Mouse (Mus musculus) forebrain, embryonic 16.5 days (tissue): ENCODE measurements around the gene Ttbk2. TPM values are rescaled to one million over a fixed set of nuclear protein-coding genes. Genes with fewer than 3 reads are reported as not detected.

Experiments
- ATAC-seq: fragments of 200-750 bp; cut with Nextera tagmentation; 2 replicates; pipeline ENCODE4 v1.8.0; 2017; ENCODE audit warnings: mild to moderate bottlenecking, moderate library complexity
- H3K27ac ChIP-seq: fragments of 300-500 bp; sonication (generic); 2 replicates; pipeline ENCODE4 v1.5.1; 2014; ENCODE audit warnings: low read length, control low read depth
- H3K27me3 ChIP-seq: fragments of 300-500 bp; sonication (generic); replicated peaks from 2 replicates; pipeline ENCODE4 v1.6.1; 2014; ENCODE audit warnings: low read length; ENCODE audit not compliant: control insufficient read depth, insufficient read depth
- H3K36me3 ChIP-seq: fragments of 300-500 bp; sonication (generic); 2 replicates; pipeline ENCODE4 v1.6.1; 2014; ENCODE audit not compliant: control insufficient read depth, insufficient read depth
- H3K4me1 ChIP-seq: fragments of 300-500 bp; sonication (generic); replicated peaks from 2 replicates; pipeline ENCODE4 v1.6.1; 2014; ENCODE audit warnings: low read length; ENCODE audit not compliant: control insufficient read depth, insufficient read depth
- H3K4me2 ChIP-seq: fragments of 300-500 bp; sonication (generic); 2 replicates; pipeline ENCODE4 v1.6.1; 2014; ENCODE audit warnings: mild to moderate bottlenecking, low read length, control low read depth
- H3K4me3 ChIP-seq: fragments of 300-500 bp; sonication (generic); replicated peaks from 2 replicates; pipeline ENCODE4 v1.5.1; 2014; ENCODE audit warnings: mild to moderate bottlenecking, low read length, control low read depth
- H3K9ac ChIP-seq: fragments of 300-500 bp; sonication (generic); replicated peaks from 2 replicates; pipeline ENCODE4 v1.6.1; 2014; ENCODE audit warnings: low read depth, low read length, control low read depth
- H3K9me3 ChIP-seq: fragments of 300-500 bp; sonication (generic); 2 replicates; pipeline ENCODE4 v1.6.1; 2016; ENCODE audit warnings: low read length; ENCODE audit not compliant: control insufficient read depth
- WGBS: fragments of 180-500 bp; shearing (Covaris S2); extraction: QIAGEN DNeasy Blood & Tissue Kit; methylation state at CpG from one replicate; pipeline ENCODE4 v1.1.7; 2014; 5-methylcytosine and 5-hydroxymethylcytosine counted together
- polyA plus RNA-seq: library from polyadenylated mRNA; unstranded; fragments of >200 nt; fragmentation: Nextera tagmentation; extraction: Ambion mirVana; gene quantifications from 2 replicates; pipeline ENCODE4 v1.2.1, GENCODE M21; 2015

Ttbk2 gene
- polyA plus RNA-seq, 1 experiment from 2014 or later: 12.5 TPM

DNA sequence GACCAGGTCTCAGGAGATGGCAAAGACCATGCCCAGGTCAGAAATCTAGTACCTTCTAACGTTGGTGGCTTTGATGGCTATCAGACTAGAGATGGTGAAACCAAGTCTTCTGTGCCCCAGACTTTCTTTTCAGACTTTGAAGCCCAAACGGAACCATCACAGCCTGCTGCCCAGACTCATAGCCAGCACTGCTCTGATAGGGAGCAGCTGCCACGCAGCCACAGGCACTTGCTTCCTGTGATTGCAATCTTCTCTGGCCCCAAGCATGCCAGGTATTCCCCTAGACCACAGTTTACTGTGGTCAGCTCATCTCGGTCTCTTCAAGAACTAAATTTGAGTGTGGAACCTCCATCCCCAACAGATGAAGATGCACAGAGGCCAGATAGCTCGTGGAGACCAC is 147.7 kb downstream of the Ttbk2 start:
- H3K4me1 ChIP-seq: no peaks in the 10 kb centered on the region
- no peaks in the 10 kb centered on the region for H3K36me3 ChIP-seq
- H3K9ac ChIP-seq: no peak overlapping the region
- no peak overlapping the region for H3K4me2 ChIP-seq
- no peaks in the 10 kb centered on the region for H3K27me3 ChIP-seq
- H3K9me3 ChIP-seq: no peaks in the 10 kb centered on the region
- 73% methylated on average over 5 of the region's 5 CpGs for WGBS
- no peak overlapping the region for H3K4me3 ChIP-seq
- ATAC-seq: no peak
- H3K27ac ChIP-seq: no peak overlapping the region

DNA sequence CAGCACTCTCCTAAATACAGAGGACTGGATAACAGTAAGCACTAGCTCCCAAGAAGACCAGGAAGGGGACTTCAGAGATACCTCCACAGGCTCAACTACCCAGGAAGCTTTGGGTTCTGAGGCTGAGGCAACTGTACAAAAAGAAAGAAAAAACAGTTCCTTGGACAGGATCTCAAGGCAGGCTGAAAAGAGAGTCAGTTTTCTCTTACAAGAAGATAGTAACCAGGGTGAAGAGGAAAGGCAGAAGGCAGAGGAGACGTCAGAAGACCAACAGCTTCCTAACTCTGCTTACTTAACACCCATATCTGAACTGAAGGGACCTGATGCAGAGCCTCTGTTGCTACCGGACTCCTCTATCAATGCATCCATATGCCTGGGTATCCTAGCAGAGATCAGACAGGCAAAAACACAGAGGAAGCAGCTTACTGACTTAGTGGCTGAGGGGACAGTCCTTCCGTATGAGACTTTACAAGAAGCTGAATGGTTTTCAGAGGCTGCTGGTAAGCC is 150.0 kb downstream of the Ttbk2 start:
- Histone ChIP-seq H3K9ac (no peak overlapping the region), H3K27ac (no peak overlapping the region), H3K4me2 (no peak overlapping the region), H3K4me3 (no peak overlapping the region), H3K9me3 (no peaks in the 10 kb centered on the region), H3K36me3 (no peaks in the 10 kb centered on the region), H3K4me1 (no peaks in the 10 kb centered on the region), H3K27me3 (no peaks in the 10 kb centered on the region)
- ATAC-seq: no peak
- WGBS: 89% methylated on average over 3 of the region's 3 CpGs

DNA sequence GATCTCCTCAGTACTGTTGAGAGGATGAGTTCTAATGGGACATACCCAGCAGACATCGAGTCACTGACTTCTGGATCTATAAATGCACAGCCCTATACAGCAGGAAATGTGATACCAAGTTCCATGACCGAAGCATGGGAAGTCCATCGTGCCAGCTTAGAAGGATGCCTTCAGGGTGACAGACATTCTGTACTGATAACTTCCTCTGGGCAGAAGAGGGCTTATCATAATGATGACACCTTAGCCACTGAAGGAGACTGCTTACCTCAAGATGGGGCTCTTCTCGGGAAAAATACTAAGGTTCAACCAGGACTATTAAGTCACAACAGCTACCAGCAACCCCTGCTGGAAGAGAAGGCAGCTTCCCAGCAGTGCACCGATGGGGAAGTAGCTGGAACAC is 152.6 kb downstream of the Ttbk2 start:
- no peaks in the 10 kb centered on the region for H3K27me3 ChIP-seq
- H3K9me3 ChIP-seq: no peaks in the 10 kb centered on the region
- no peaks in the 10 kb centered on the region for H3K36me3 ChIP-seq
- H3K27ac ChIP-seq: no peak overlapping the region
- no peak overlapping the region for H3K4me3 ChIP-seq
- no peak overlapping the region for H3K4me2 ChIP-seq
- no peak for ATAC-seq
- 87% methylated on average over 5 of the region's 5 CpGs for WGBS
- no peak overlapping the region for H3K9ac ChIP-seq
- no peaks in the 10 kb centered on the region for H3K4me1 ChIP-seq

Other genes starting within 250 kb of the Ttbk2 start
- 28.5 and 32.0 TPM in 2 replicates for gene Haus2, start 241.2 kb downstream of the Ttbk2 start, polyA plus RNA-seq
- 38.9 and 45.0 TPM in 2 replicates for gene Lrrc57, start 241.1 kb downstream of the Ttbk2 start, polyA plus RNA-seq
- 3.2 and 4.2 TPM in 2 replicates for gene Stard9, start 221.5 kb downstream of the Ttbk2 start, polyA plus RNA-seq
- 5.2 and 7.1 TPM in 2 replicates for gene Cdan1, start 476 bp downstream of the Ttbk2 start, polyA plus RNA-seq
- gene Ubr1, start 120.1 kb upstream of the Ttbk2 start, polyA plus RNA-seq: 39.1 and 42.3 TPM in 2 replicates
- 8.5 and 10.4 TPM in 2 replicates for gene Tmem62, start 126.4 kb upstream of the Ttbk2 start, polyA plus RNA-seq
- 79.1 and 79.3 TPM in 2 replicates for gene Ccndbp1, start 157.8 kb upstream of the Ttbk2 start, polyA plus RNA-seq
- gene Epb42, start 186.5 kb upstream of the Ttbk2 start, polyA plus RNA-seq: 0.09 and 0.23 TPM in 2 replicates
- gene Tgm5, start 235.2 kb upstream of the Ttbk2 start, polyA plus RNA-seq: 0.09 TPM in 1 of 2 replicates, not detected in the other